Mouse (Mus musculus): ENCODE measurements around the gene Gtf3c4. TPM values are rescaled to one million over a fixed set of nuclear protein-coding genes. Genes with fewer than 3 reads are reported as not detected.

Gtf3c4 gene
- polyA plus RNA-seq, 1 experiment from 2014 or later: 29.2 TPM

DNA sequence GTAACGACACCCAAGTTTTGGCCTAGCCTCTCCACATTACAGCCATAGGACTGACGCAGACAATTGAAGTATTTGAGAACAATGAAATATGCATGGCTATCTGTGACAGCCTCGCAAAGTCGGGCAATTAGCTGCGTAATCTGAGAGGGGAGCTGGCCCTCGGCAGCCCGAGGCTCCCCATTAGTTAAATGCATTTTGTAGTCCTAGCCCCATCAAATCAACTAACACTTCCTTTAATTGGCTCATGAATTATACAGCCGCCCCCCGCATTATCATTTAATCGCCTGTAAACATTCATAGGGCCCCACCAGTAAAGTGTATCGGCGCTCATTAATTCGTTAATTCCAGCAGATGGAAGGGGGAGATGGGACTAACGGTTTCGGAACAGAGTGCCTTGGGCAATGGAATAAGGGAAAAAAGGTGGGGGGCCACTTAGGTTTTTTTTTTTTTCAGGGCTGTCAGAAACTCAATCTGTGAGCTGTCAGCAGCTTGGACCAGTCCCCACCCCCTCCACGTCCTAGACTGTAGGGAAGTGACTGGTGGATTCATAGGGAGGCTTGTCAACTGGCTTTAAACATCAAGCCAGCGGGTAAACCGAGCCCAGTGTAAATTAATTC, 42.6 kb downstream of the Gtf3c4 start:
- Histone ChIP-seq H3K4me2 (replicated peaks) (no peak overlapping the region), H3K9me3 (no peaks in the 10 kb centered on the region)

DNA sequence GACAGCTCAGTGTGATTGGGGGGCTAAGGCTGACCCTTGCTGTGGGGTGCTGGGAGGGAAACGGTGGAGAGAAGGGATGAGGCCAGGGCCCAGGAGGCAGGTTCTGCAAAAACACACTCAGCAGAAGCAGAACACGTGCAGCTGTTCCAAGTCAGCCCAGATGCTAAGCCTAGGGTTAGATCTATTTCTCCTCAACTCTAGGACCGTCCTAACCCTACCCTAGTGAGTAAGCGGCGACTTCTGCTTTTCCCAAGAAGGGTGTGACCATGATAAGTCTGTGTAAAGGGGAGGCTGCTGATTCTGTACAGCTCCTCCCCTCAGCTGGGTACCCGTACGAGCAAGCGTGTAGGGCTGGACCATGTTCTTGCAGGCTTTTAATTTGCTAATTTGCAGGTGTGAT, 43.9 kb downstream of the Gtf3c4 start:
- no peaks in the 10 kb centered on the region for H3K9me3 ChIP-seq
- 0 out of 2 replicates have a peak, but pooled peaks cover 2% of the 10 kb centered on the region for H3K27me3 ChIP-seq (replicated peaks)
- no peak overlapping the region for H3K4me2 ChIP-seq (replicated peaks)
- no peaks in the 10 kb centered on the region for H3K36me3 ChIP-seq
- H3K4me3 ChIP-seq: no peak overlapping the region
- no peak overlapping the region for H3K9ac ChIP-seq
- ATAC-seq (ENCODE audit: low FRiP score, low read depth): no peak
- WGBS: 79% methylated on average over 8 of the region's 8 CpGs
- H3K4me1 ChIP-seq: peaks cover 24% of the 10 kb centered on the region
- no peak overlapping the region for H3K27ac ChIP-seq

More for the DNA sequence above, 42.6 kb downstream of the Gtf3c4 start:
- H3K27ac ChIP-seq: no peak overlapping the region
- H3K36me3 ChIP-seq: no peaks in the 10 kb centered on the region
- peaks cover 21% of the 10 kb centered on the region for H3K4me1 ChIP-seq
- no peak overlapping the region for H3K9ac ChIP-seq
- no peak overlapping the region for H3K4me3 ChIP-seq
- 0 out of 2 replicates have a peak, but pooled peaks cover 2% of the 10 kb centered on the region for H3K27me3 ChIP-seq (replicated peaks)
- 0 out of 2 replicates have a peak, but pooled peaks have one; percentile 37 for ATAC-seq (ENCODE audit: low FRiP score, low read depth)
- 29% methylated on average over 18 of the region's 18 CpGs for WGBS

DNA sequence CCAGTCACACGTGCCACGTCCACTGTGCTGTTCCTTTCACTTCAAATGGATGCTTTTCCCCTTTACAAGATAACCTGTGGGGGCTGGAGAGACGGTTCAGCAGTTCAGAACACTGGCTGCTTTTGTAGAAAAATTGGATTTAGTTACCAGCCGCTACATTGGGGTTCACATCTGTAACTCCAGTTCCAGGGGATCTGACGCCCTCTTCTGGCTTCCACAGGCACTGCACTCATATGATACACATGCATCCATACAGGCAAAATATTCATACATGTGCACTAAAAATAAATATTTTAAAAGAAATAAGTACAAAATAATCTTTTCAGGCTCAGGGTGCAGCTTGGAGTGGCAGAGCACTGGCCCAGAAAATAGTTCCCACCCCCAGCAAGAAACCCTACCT, 45.5 kb downstream of the Gtf3c4 start:
- H3K27me3 ChIP-seq (replicated peaks): 0 out of 2 replicates have a peak, but pooled peaks cover 2% of the 10 kb centered on the region
- H3K27ac ChIP-seq: no peak overlapping the region
- no peaks in the 10 kb centered on the region for H3K36me3 ChIP-seq
- H3K4me3 ChIP-seq: no peak overlapping the region
- WGBS: 79% methylated on average over 5 of the region's 5 CpGs
- H3K9me3 ChIP-seq: no peaks in the 10 kb centered on the region
- no peak overlapping the region for H3K4me2 ChIP-seq (replicated peaks)
- peaks cover 24% of the 10 kb centered on the region for H3K4me1 ChIP-seq
- no peak overlapping the region for H3K9ac ChIP-seq
- no peak for ATAC-seq (ENCODE audit: low FRiP score, low read depth)

DNA sequence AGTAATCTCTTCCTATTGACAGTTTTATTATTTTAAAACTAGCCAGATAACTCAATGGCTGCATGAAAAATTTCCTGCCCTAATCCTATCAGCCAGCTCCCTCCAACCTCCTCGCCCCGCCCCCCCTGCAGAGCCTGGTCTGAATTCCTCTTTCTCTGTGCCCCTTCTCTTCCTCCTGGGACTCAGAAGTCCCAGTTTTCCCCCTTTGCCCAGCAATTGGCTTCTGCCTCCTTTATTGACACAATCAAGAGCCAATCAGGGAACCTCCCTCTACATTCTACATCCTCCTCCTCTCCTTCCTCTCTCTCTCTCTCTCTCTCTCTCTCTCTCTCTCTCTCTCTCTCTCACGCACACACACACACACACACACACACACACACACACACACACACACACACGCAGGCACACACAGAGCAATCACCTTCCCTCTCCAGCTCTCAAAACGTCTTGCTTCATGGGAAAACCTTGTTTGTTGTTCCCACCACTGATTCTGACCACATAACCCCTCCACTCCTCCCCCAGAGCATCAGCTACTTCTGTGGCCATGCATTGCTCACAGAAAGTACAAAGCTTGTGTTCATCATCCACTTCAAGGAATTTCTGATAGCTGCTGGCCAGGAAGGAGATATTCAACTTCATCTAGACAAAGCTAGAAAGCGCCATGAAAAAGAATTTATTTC, 47.1 kb downstream of the Gtf3c4 start:
- whole genome bisulfite sequencing: 24% methylated on average over 6 of the region's 6 CpGs
- Histone ChIP-seq H3K36me3 (no peaks in the 10 kb centered on the region), H3K4me2 (replicated peaks) (peak overlapping the region; percentile 45), H3K27me3 (replicated peaks) (0 out of 2 replicates have a peak, but pooled peaks cover 2% of the 10 kb centered on the region), H3K27ac (no peak overlapping the region), H3K9ac (no peak overlapping the region), H3K4me1 (peaks cover 17% of the 10 kb centered on the region; the same call in 1 of the 2 replicates), H3K4me3 (no peak overlapping the region), H3K9me3 (no peaks in the 10 kb centered on the region)
- no peak for ATAC-seq (ENCODE audit: low FRiP score, low read depth)

DNA sequence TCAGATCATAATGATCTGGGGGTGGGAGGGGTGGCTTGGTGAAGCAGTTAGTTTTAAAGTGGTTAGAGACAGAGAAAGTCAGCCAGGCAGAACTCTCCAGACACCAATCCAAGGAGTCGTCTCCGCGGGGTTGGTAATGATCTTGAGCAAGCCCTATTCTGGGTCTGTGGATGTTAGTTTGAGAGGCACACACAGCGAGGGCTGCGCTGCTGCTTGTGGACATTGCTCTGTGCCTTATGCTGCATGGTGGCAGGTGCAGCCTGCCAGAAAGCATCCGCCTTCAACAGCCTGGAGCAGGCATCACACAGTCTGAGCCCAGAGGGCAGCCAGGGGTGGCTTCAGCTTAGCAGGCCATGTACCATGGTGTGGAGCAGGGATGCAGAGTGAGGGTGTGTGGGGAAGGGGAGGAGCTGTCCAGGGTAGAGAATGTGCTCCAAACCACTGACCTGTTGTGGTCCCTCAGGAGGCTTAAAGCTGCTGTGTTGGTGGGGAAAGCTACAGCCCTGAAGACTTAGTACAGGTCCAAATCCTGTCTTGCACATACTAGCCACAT, 53.0 kb downstream of the Gtf3c4 start:
- H3K27ac ChIP-seq: peak overlapping the region; percentile 62; the same call in 1 of the 2 replicates
- no peaks in the 10 kb centered on the region; the same call in 1 of the 2 replicates for H3K27me3 ChIP-seq (replicated peaks)
- no peaks in the 10 kb centered on the region for H3K9me3 ChIP-seq
- H3K4me2 ChIP-seq (replicated peaks): no peak overlapping the region
- no peak overlapping the region for H3K9ac ChIP-seq
- no peak overlapping the region for H3K4me3 ChIP-seq
- no peak for ATAC-seq (ENCODE audit: low FRiP score, low read depth)
- WGBS: 66% methylated on average over 6 of the region's 6 CpGs
- H3K4me1 ChIP-seq: peaks cover 7% of the 10 kb centered on the region; the same call in 1 of the 2 replicates
- no peaks in the 10 kb centered on the region for H3K36me3 ChIP-seq

DNA sequence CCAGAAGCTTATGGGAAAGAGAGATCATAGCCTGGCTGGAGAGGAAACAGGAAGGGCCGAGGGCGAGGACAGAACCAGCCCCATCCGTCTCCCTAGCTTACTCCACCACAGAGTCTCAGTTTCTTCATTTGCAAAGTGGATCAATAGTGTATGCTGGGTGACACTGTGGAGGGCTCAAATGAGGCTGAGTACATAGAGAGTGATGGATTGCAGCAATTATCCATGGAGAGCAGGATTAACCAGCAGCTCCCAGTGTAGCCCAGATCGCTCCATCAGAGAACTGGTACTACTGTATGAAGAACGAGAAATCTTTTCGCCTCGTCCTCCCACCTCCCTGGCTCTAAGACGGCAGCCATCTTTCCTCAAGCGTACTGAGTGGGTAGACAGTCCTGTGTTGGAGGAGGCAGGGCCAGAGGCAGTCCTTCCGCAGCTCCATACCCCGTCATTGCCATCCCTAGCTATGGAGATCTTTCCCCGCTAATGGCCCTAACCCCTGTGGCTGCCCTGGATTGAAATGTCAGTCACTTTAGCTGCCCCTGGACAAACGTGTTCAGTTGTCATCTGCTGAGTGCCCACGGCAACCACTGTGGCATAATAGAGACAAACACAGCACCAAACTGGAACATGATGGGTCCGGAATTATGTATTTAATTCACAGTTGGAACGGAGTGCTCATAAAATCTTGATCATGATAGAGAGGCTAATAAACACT, 53.6 kb downstream of the Gtf3c4 start:
- H3K9ac ChIP-seq: no peak overlapping the region
- H3K27ac ChIP-seq: no peak overlapping the region
- WGBS: 67% methylated on average over 16 of the region's 16 CpGs
- peak; percentile 41; the same call in 1 of the 2 replicates for ATAC-seq (ENCODE audit: low FRiP score, low read depth)
- H3K27me3 ChIP-seq (replicated peaks): no peaks in the 10 kb centered on the region; the same call in 1 of the 2 replicates
- H3K4me1 ChIP-seq: peaks cover 7% of the 10 kb centered on the region; the same call in 1 of the 2 replicates
- no peaks in the 10 kb centered on the region for H3K9me3 ChIP-seq
- no peak overlapping the region for H3K4me2 ChIP-seq (replicated peaks)
- no peaks in the 10 kb centered on the region for H3K36me3 ChIP-seq
- H3K4me3 ChIP-seq: no peak overlapping the region

DNA sequence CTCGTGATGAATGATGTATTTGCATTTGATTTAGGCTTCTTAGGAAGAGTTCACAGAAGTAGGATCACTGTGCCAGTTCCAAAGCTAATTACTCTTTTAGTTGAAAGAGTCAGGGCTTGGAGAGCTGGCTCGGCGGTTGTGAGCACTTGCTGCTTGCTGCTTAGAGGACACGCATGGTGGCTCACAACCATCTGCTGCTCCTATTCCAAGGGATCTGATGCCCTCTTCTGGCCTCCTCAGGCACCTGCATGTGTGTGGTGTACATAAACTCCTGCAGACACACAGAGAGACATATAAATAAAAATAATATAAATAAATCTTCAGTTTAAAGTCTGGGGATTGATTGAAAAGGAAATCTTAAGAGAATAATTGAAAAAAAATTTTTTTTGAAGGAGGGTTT, 58.9 kb downstream of the Gtf3c4 start:
- Histone ChIP-seq H3K9ac (no peak overlapping the region), H3K4me2 (replicated peaks) (no peak overlapping the region), H3K4me3 (no peak overlapping the region), H3K36me3 (no peaks in the 10 kb centered on the region), H3K27me3 (replicated peaks) (peaks cover 7% of the 10 kb centered on the region; the same call in 1 of the 2 replicates), H3K4me1 (no peaks in the 10 kb centered on the region), H3K27ac (no peak overlapping the region), H3K9me3 (no peaks in the 10 kb centered on the region)
- WGBS: 89% methylated on average over 4 of the region's 4 CpGs
- ATAC-seq (ENCODE audit: low FRiP score, low read depth): no peak

DNA sequence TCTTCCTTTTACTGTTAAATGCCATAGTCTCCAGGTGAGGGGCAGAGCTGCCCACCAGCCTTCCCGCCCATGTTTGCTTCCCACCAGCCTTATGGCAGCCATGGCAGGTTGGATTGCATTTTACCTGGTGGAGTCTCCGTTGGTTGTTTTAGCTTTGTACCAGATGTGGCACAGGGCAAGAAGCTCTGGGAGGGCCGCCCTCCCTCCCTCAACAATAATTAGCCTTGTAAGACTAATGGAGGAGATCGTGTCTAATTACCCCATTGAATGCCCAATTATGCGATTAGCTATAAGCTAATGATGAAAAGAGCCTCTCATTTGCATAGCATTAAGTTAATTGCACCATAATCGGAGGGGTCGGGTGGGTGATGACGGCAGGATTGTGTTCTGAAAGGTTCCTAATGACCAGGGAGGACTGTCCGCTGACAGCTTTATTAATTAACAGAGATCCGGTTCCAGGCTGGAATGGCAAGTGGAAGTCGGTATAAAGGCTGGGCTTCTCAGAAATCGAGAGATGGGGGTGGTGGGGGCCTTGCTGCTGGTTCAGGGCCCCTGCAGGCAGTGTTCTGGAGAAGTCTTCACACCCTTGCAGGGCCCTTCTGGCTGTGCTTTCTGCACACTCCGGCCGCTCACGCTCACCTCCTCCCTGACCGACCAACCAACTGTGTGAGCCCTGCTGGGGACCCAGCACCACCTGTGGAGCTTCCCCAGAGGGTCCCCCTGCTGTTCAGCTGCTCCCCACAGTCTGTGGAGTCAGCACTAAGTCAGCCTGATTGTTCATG, 60.0 kb downstream of the Gtf3c4 start:
- Histone ChIP-seq H3K4me2 (replicated peaks) (no peak overlapping the region), H3K36me3 (no peaks in the 10 kb centered on the region), H3K9me3 (no peaks in the 10 kb centered on the region), H3K9ac (no peak overlapping the region), H3K27ac (no peak overlapping the region), H3K4me1 (no peaks in the 10 kb centered on the region), H3K4me3 (no peak overlapping the region), H3K27me3 (replicated peaks) (peaks cover 7% of the 10 kb centered on the region; the same call in 1 of the 2 replicates)
- no peak for ATAC-seq (ENCODE audit: low FRiP score, low read depth)
- 51% methylated on average over 16 of the region's 16 CpGs for WGBS

DNA sequence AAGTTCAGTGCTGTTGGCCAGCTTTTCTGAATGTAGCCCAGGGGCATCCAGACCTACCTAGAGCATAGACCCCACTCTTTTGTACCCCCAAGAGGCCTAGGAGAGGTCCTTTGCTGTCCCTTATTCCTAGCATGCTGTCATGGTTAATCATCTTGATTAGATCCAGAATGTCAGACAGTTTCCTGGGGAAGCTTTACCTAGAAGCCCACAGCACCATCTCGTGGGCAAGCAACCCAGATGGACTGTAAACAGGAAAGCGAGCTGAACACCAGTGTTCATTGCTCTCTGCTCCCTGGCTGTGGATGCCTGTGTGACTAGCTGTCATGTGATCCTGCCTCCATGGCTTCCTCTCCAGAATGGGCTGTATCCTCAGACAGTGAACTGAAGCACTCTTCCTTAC, 63.4 kb downstream of the Gtf3c4 start:
- 0 out of 2 replicates have a peak, but pooled peaks cover 7% of the 10 kb centered on the region for H3K27me3 ChIP-seq (replicated peaks)
- H3K27ac ChIP-seq: no peak overlapping the region
- no peak overlapping the region for H3K9ac ChIP-seq
- H3K4me1 ChIP-seq: 0 out of 2 replicates have a peak, but pooled peaks cover under 1% of the 10 kb centered on the region
- 74% methylated on average over 2 of the region's 2 CpGs for WGBS
- no peak overlapping the region for H3K4me3 ChIP-seq
- H3K4me2 ChIP-seq (replicated peaks): no peak overlapping the region
- H3K9me3 ChIP-seq: no peaks in the 10 kb centered on the region
- ATAC-seq (ENCODE audit: low FRiP score, low read depth): no peak
- no peaks in the 10 kb centered on the region for H3K36me3 ChIP-seq

DNA sequence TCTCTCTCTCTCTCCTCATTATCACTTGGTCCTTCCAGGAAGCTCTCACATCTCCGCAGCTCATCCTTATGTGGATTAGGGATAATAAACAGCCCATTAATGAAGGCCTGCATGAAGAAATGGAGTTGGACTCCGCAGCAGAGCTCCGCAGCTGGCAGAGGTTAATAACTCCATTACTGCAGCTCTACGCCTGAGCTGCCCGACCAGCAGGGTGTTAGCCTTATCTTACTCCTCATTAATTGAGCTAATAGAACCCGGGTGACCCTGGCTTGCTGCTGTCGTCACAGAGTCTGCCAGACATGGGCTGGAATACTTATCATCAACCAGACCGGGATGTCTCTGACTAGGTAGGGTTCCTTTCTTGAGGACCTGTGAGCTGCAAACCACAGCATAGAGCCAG, 66.1 kb downstream of the Gtf3c4 start:
- no peak for ATAC-seq (ENCODE audit: low FRiP score, low read depth)
- 0 out of 2 replicates have a peak, but pooled peaks cover 4% of the 10 kb centered on the region for H3K27me3 ChIP-seq (replicated peaks)

More for the DNA sequence above, 66.1 kb downstream of the Gtf3c4 start:
- peaks cover 15% of the 10 kb centered on the region for H3K4me1 ChIP-seq
- H3K4me3 ChIP-seq: no peak overlapping the region
- H3K36me3 ChIP-seq: no peaks in the 10 kb centered on the region
- H3K27ac ChIP-seq: no peak overlapping the region; the same call in 1 of the 2 replicates
- H3K9me3 ChIP-seq: no peaks in the 10 kb centered on the region
- no peak overlapping the region for H3K4me2 ChIP-seq (replicated peaks)
- no peak overlapping the region for H3K9ac ChIP-seq
- WGBS: 62% methylated on average over 8 of the region's 8 CpGs

All from neural tube, embryonic 12.5 days (tissue).